Mouse (Mus musculus) cerebellum, postnatal 4 days (tissue): Measurements from ENCODE around the gene Tpp1.

Experiments
- DNase-seq, 2 experiments: peaks; one replicate each; pipeline ENCODE4 v3.0.0; 2022; ENCODE audit warnings: low spot score in 2 of 2, mixed read lengths in 1 of 2

Gene Tpp1

GRCm38 (mm10) chr7:105751491-105752433 lies at the start of gene Tpp1:
TSS of gene Tpp1 (minus strand) at chr7:105752235.
- peak; percentile 78 to 84 for DNase-seq

- no peak for DNase-seq
Observed at GRCm38 (mm10) chr7:105796972-105797371, 44.9 kb upstream of the Tpp1 start.

GRCm38 (mm10) chr7:105795759-105796366 lies 43.8 kb upstream of the Tpp1 start:
- DNase-seq: no peak

- no peak for DNase-seq
Observed at GRCm38 (mm10) chr7:105793701-105794100, 41.7 kb upstream of the Tpp1 start.

GRCm38 (mm10) chr7:105791147-105791546 lies 39.1 kb upstream of the Tpp1 start:
- DNase-seq: no peak

- DNase-seq: peak in 1 of 2 experiments; percentile 62
Observed at GRCm38 (mm10) chr7:105787285-105788140, 35.5 kb upstream of the Tpp1 start, which contains the start of gene Dchs1. TSS of gene Dchs1 (minus strand) at chr7:105787654.

- DNase-seq: no peak
Observed at GRCm38 (mm10) chr7:105786506-105787284, 34.7 kb upstream of the Tpp1 start.

GRCm38 (mm10) chr7:105784556-105784955 lies 32.5 kb upstream of the Tpp1 start:
- DNase-seq: no peak

GRCm38 (mm10) chr7:105783861-105784260 lies 31.8 kb upstream of the Tpp1 start:
- DNase-seq: no peak

GRCm38 (mm10) chr7:105778553-105779265 lies 26.7 kb upstream of the Tpp1 start:
- DNase-seq: no peak

- DNase-seq: no peak
Observed at GRCm38 (mm10) chr7:105777797-105778552, 25.9 kb upstream of the Tpp1 start.

- DNase-seq: no peak
Observed at GRCm38 (mm10) chr7:105777316-105777715, 25.3 kb upstream of the Tpp1 start.

GRCm38 (mm10) chr7:105776026-105776425 lies 24.0 kb upstream of the Tpp1 start:
- no peak for DNase-seq

- no peak for DNase-seq
Observed at GRCm38 (mm10) chr7:105774661-105775060, 22.6 kb upstream of the Tpp1 start.

GRCm38 (mm10) chr7:105773041-105773440 lies 21.0 kb upstream of the Tpp1 start:
- no peak for DNase-seq

- DNase-seq: no peak
Observed at GRCm38 (mm10) chr7:105772331-105772730, 20.3 kb upstream of the Tpp1 start.

- no peak for DNase-seq
Observed at GRCm38 (mm10) chr7:105769959-105770358, 17.9 kb upstream of the Tpp1 start.

- DNase-seq: no peak
Observed at GRCm38 (mm10) chr7:105767729-105768165, 15.7 kb upstream of the Tpp1 start.

- DNase-seq: no peak
Observed at GRCm38 (mm10) chr7:105764331-105764730, 12.3 kb upstream of the Tpp1 start.
